Mouse (Mus musculus): ENCODE results near the gene Dnttip2. TPM values are rescaled to one million over a fixed set of nuclear protein-coding genes. Genes with fewer than 3 reads are reported as not detected.
"Not testable (repeated sequence)": the region's sequence is repeated elsewhere in the genome, so short reads cannot be mapped to it uniquely, and the experiment has no call there.

Dnttip2 gene
- 0.62 and 0.87 TPM in 2 replicates for polyA plus RNA-seq (2012)

DNA sequence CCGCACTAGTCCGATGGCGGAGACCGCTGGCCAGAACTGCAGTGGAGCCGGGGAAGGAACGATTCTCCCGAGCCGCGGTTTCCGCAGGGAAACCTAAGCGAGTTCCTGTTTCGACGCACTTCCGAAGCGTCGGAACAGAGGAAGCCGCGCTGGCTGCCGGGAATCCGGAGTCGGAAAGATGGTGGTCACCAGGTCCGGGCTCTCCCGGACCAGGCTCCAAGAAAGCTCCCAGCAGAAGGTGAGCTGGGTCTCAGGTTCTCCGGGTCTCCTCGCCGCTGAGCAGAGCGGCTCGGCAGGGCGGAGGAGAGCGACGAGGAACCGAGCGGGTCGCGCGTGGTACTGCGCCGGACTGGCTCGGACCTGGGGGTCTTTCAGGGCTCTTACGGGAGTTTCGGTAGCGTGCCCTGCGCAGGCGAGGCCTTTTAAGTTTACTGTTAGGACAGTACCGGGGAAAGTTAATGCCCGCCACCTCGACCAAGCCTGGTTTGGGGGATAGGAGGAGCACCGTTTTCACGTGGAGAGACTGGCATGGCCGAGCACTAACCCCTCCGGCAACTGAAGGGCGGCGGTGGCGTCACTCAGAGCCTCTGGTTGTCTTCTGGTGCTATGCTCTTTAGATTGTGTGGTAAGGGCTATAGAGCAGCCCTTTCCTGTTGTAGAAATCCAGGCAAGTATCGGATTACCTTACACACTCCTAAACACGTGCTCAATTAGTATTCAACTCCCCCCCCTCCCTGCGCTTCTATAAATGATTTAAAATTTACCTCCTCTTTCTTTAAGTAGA is at the start of gene Dnttip2:
Dnttip2 (plus strand) TSS at position 148 of the 784 bp plus-strand sequence.
- Histone ChIP-seq H3K4me3 (replicated peaks) (peak within 1 kb of the TSS; percentile 84), H3K36me3 (ENCODE audit: control insufficient read depth) (peaks cover 60% of the 10 kb centered on the region), H3K9me3 (ENCODE audit: control insufficient read depth, low read length) (no peaks in the 10 kb centered on the region), H3K4me1 (ENCODE audit: control insufficient read depth) (peaks cover 57% of the 10 kb centered on the region), H3K27me3 (ENCODE audit: control insufficient read depth) (no peaks in the 10 kb centered on the region)
- no peak for TF ChIP-seq GATA1 (IDR thresholded peaks at IDR 0.05; ENCODE audit: low read length)
- TF ChIP-seq TAL1 (IDR thresholded peaks at IDR 0.05; ENCODE audit: low read length): no peak

DNA sequence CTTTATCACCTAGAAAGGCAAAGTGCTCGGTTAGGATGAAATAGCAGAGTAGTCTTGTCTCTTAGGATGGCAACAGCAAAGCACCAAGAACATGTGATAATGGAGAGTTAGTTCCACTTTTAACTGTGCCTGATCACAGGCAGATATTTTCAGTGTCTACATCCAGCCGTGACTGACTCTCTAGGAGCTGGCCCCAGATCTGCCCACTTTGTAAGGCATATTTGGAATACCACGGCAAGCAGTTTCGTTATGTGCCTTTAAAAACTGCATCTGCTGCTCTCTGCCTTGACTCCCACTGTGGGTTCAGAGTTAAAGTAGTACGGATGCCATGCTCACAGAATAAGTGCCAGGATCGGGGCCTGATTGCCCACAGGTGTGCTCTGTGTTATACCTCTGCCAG is 47.2 kb upstream of the Dnttip2 start:
- H3K4me3 ChIP-seq (replicated peaks); H3K36me3 ChIP-seq (ENCODE audit: control insufficient read depth); H3K4me1 ChIP-seq (ENCODE audit: control insufficient read depth); H3K9me3 ChIP-seq (ENCODE audit: control insufficient read depth, low read length): not testable (repeated sequence)
- peaks cover 12% of the 10 kb centered on the region; the same call in 1 of the 2 replicates for H3K27me3 ChIP-seq (ENCODE audit: control insufficient read depth)

DNA sequence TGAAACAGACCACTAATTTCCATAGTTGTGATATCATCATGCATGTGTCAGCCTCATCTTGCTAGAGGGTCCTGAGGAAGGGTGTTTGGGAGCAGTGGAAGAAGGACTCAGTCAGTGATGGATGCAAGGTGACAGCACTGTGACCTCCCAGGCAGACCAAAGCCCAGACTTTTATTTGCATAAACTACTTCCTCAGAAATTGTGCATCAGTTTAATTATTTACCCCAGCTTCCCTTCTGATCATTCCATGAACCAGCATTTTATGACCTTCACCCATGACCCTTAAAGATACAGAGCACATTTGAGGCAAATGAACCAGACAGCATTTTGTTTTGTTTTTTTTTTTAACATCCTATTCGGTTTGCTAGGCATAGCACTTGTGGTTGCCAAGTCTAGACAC is 38.4 kb upstream of the Dnttip2 start:
- H3K4me1 ChIP-seq (ENCODE audit: control insufficient read depth): no peaks in the 10 kb centered on the region
- no peaks in the 10 kb centered on the region for H3K36me3 ChIP-seq (ENCODE audit: control insufficient read depth)
- TF ChIP-seq TAL1 (IDR thresholded peaks at IDR 0.05; ENCODE audit: low read length) (no peak), GATA1 (IDR thresholded peaks at IDR 0.05; ENCODE audit: low read length) (no peak)
- H3K27me3 ChIP-seq (ENCODE audit: control insufficient read depth): peaks cover 2% of the 10 kb centered on the region
- no peak overlapping the region for H3K4me3 ChIP-seq (replicated peaks)
- H3K9me3 ChIP-seq (ENCODE audit: control insufficient read depth, low read length): no peaks in the 10 kb centered on the region

DNA sequence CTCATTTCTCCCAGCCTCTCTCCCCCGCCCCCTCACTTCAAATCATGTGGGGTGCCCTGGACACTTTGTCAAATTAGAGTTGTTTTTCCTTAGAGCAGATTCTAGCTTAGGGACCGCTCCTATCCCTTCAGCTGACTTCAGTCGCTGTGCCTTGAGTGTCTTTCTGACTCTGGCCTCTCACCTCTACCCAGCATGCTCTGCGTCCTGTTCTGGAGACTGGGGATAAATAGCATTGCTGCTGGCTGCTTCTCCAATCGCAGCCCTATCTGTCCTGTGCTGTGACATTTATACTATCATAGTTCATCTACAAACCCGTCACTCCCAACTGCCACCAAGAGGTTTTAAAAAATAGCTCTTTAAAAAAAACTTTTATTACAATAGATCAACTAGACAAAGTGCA is 31.3 kb upstream of the Dnttip2 start:
- Histone ChIP-seq H3K27me3 (ENCODE audit: control insufficient read depth) (no peaks in the 10 kb centered on the region; the same call in 1 of the 2 replicates), H3K4me3 (replicated peaks) (peak overlapping the region; percentile 37), H3K9me3 (ENCODE audit: control insufficient read depth, low read length) (no peaks in the 10 kb centered on the region), H3K36me3 (ENCODE audit: control insufficient read depth) (peaks cover 17% of the 10 kb centered on the region), H3K4me1 (ENCODE audit: control insufficient read depth) (peaks cover 32% of the 10 kb centered on the region)
- TF ChIP-seq GATA1 (IDR thresholded peaks at IDR 0.05; ENCODE audit: low read length) (no peak), TAL1 (IDR thresholded peaks at IDR 0.05; ENCODE audit: low read length) (no peak)

DNA sequence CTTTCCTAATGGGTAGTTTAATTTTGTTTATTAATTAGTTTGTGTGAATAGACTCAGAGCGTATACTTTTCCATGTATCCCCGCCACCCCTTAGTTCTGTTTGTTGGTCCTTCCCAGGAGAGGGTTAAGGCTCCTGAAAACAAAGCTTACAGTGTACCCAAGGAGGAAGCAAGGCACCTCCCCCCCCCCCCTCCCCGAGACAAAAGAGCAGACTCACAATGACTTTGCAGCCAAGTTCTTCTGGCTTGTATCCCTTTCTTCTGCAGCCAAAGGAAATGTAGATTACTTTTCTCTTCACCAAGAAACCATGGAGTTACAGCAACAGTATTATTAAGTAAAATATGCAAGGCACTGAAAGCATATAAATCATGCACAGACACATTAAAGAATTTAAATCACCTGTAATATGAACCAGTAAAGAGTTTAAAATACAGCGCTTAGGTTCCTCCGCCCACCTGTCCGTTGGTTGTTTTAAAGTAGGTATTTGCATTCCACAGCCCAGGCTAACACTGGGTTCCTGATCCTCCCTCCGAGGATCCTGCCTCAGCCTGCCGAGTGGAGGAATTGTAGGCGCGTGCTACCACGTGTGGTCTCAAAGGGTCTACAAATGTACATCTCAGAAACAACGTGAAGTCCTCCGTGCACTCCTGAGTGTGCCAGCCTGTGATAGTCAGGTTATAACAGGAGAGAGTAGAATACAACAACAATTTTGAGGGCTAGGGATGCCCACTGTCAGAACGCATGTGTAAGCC is 30.6 kb upstream of the Dnttip2 start:
- peak overlapping the region; percentile 36 for H3K4me3 ChIP-seq (replicated peaks)
- TF ChIP-seq TAL1 (IDR thresholded peaks at IDR 0.05; ENCODE audit: low read length): no peak
- TF ChIP-seq GATA1 (IDR thresholded peaks at IDR 0.05; ENCODE audit: low read length): no peak
- H3K4me1 ChIP-seq (ENCODE audit: control insufficient read depth): peaks cover 36% of the 10 kb centered on the region
- H3K27me3 ChIP-seq (ENCODE audit: control insufficient read depth): no peaks in the 10 kb centered on the region
- H3K9me3 ChIP-seq (ENCODE audit: control insufficient read depth, low read length): no peaks in the 10 kb centered on the region
- H3K36me3 ChIP-seq (ENCODE audit: control insufficient read depth): peaks cover 23% of the 10 kb centered on the region

DNA sequence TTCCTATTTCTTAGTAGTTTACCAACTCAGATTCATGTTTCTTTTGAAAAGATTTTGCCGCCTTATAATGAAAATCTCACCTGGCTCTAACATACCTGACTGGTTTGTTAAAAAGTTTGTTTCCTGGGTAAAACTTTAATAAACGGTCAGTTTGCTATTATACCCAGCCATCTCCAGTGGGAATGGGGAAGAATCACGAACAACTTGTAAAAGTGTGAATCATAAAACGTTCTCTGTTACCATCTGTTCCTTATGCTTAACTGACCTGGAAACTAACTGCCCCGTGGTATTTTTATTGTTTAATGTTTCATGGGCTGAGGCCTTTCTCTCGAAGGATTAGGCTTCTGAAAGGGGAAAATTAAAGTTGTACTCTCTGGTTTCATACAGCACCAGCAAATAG is 29.4 kb upstream of the Dnttip2 start:
- peak overlapping the region; percentile 100 for H3K4me3 ChIP-seq (replicated peaks)
- no peaks in the 10 kb centered on the region for H3K27me3 ChIP-seq (ENCODE audit: control insufficient read depth)
- H3K4me1 ChIP-seq (ENCODE audit: control insufficient read depth): peaks cover 43% of the 10 kb centered on the region
- TF ChIP-seq TAL1 (IDR thresholded peaks at IDR 0.05; ENCODE audit: low read length) (no peak), GATA1 (IDR thresholded peaks at IDR 0.05; ENCODE audit: low read length) (no peak)
- peaks cover 33% of the 10 kb centered on the region for H3K36me3 ChIP-seq (ENCODE audit: control insufficient read depth)
- H3K9me3 ChIP-seq (ENCODE audit: control insufficient read depth, low read length): no peaks in the 10 kb centered on the region

DNA sequence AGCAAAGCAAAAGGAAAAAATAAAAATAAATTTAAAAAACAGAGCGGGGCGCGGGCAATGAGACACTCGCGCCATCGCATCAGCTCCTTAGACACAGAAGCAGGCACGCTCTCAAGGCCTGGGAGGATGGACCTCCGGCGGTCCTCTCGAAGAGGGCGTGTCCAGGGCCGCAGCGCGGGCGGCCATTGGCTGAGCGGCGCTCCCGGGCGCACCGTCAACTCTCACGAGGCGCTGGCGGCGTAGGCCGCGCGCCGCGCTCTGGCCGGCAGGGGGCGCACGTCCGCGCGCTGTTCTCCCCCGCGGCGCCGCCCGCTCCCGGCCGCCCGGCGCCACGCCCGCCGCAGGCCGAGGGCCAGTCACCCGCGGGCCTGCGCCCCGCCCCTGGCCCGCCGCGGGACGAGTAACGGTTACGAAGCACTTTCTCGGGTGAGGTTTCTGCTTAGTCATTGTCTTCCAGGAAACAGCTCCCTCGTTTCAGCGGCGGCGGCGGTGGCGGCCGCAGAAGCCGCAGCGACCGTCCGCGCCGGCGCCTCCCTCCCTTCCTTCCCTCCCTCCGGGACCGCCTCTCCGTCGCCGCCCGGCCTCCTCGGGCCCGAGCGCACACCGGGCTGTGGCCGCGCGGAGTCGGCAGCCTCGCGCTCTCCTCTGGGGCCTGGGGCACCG is 28.8 kb upstream of the Dnttip2 start, which contains the start of gene Gclm:
Gclm (plus strand) TSS at position 343 of the 663 bp plus-strand sequence.
- Histone ChIP-seq H3K9me3 (ENCODE audit: control insufficient read depth, low read length) (no peaks in the 10 kb centered on the region), H3K27me3 (ENCODE audit: control insufficient read depth) (no peaks in the 10 kb centered on the region), H3K4me1 (ENCODE audit: control insufficient read depth) (peaks cover 49% of the 10 kb centered on the region), H3K4me3 (replicated peaks) (peak within 1 kb of the TSS; percentile 100), H3K36me3 (ENCODE audit: control insufficient read depth) (peaks cover 39% of the 10 kb centered on the region)
- no peak for TF ChIP-seq TAL1 (IDR thresholded peaks at IDR 0.05; ENCODE audit: low read length)
- TF ChIP-seq GATA1 (IDR thresholded peaks at IDR 0.05; ENCODE audit: low read length): no peak

DNA sequence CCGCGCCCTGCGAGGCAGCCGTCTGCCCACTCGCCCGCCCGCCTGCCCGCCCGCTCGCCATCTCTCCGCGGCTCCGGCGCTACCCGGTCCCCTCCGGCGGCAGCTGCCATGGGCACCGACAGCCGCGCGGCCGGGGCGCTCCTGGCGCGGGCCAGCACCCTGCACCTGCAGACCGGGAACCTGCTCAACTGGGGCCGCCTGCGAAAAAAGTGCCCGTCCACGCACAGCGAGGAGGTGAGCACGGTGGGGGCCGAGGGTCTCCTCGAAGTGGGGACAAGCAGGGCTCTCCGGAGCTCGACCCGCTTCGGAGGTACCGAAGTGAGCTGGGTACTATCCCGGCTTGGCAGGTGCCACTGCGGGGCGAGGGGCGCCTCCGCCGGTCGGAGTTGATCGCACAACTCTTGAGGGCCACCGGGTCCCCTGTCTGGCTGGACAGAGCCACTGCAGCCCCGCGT is 28.3 kb upstream of the Dnttip2 start:
- H3K9me3 ChIP-seq (ENCODE audit: control insufficient read depth, low read length): no peaks in the 10 kb centered on the region
- TF ChIP-seq TAL1 (IDR thresholded peaks at IDR 0.05; ENCODE audit: low read length) (no peak), GATA1 (IDR thresholded peaks at IDR 0.05; ENCODE audit: low read length) (no peak)
- H3K4me3 ChIP-seq (replicated peaks): peak overlapping the region; percentile 100
- peaks cover 44% of the 10 kb centered on the region for H3K36me3 ChIP-seq (ENCODE audit: control insufficient read depth)
- H3K27me3 ChIP-seq (ENCODE audit: control insufficient read depth): no peaks in the 10 kb centered on the region
- peaks cover 54% of the 10 kb centered on the region for H3K4me1 ChIP-seq (ENCODE audit: control insufficient read depth)

DNA sequence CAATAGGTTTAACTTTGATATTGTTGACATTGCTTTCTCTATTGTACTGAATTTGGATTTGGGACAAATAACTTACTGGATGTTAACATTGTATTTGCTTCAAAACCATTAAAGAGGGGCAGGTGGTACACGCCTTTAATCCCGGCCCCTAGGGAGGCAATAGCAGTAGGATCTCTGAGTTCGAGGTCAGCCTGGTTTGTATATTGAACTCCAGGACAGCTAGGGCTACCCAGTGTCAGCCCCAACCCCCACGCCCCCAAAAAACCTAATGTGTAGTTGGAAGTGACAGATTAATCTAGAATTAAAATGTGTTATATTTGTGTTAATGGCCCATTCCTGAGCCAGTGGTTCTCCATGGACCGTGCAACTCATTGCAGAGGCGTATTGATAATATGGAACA is 27.8 kb upstream of the Dnttip2 start:
- H3K9me3 ChIP-seq (ENCODE audit: control insufficient read depth, low read length): no peaks in the 10 kb centered on the region
- no peaks in the 10 kb centered on the region for H3K27me3 ChIP-seq (ENCODE audit: control insufficient read depth)
- peak overlapping the region; percentile 100 for H3K4me3 ChIP-seq (replicated peaks)
- H3K4me1 ChIP-seq (ENCODE audit: control insufficient read depth): peaks cover 59% of the 10 kb centered on the region
- peaks cover 49% of the 10 kb centered on the region for H3K36me3 ChIP-seq (ENCODE audit: control insufficient read depth)
- TF ChIP-seq GATA1 (IDR thresholded peaks at IDR 0.05; ENCODE audit: low read length) (no peak), TAL1 (IDR thresholded peaks at IDR 0.05; ENCODE audit: low read length) (no peak)
